Mouse (Mus musculus): Measurements from ENCODE around the gene Satb2. TPM values are rescaled to one million over a fixed set of nuclear protein-coding genes. Genes with fewer than 3 reads are reported as not detected.
A peak's percentile ranks its signal among the peaks of the same experiment; 100 is the strongest.

Gene Satb2
- polyA plus RNA-seq, 1 experiment from 2014 or later, result 0.96 TPM

DNA sequence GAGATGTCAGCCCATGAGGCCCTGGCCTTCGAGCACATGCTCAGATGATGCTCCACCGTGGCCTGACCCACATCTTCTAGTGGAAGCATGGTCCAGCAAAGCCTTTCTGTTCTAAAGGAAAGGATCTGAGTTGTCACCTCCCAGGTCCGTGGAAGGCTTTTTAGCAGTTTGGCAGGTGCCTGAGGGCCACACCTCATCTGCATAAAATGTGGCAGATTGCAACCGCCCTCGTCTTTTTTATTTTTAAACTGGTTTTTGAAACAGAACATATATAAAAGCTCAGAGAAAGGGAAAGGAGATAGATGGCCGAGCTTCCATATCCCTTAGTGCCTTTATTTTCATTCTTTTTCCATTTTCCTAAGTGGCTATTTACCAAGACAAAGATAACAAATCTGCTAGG lies 64.2 kb downstream of the Satb2 start:
- no peaks in the 10 kb centered on the region for H3K9me3 ChIP-seq (ENCODE audit: control insufficient read depth, low read length)
- 81% methylated on average over 6 of the region's 6 CpGs for WGBS
- no peak overlapping the region for H3K9ac ChIP-seq
- DNase-seq (ENCODE audit: low spot score), result no peak
- no peak for ATAC-seq (ENCODE audit: low FRiP score)
- H3K4me2 ChIP-seq (replicated peaks), result no peak overlapping the region
- no peaks in the 10 kb centered on the region for H3K27me3 ChIP-seq (ENCODE audit: control insufficient read depth, insufficient read depth, low read length)
- H3K4me1 ChIP-seq (replicated peaks; ENCODE audit: control insufficient read depth, insufficient read depth, low read length), result no peaks in the 10 kb centered on the region
- no peak overlapping the region for H3K27ac ChIP-seq
- H3K4me3 ChIP-seq (replicated peaks; ENCODE audit: low read length), result no peak overlapping the region
- no peaks in the 10 kb centered on the region for H3K36me3 ChIP-seq (replicated peaks; ENCODE audit: control insufficient read depth, insufficient read depth)

DNA sequence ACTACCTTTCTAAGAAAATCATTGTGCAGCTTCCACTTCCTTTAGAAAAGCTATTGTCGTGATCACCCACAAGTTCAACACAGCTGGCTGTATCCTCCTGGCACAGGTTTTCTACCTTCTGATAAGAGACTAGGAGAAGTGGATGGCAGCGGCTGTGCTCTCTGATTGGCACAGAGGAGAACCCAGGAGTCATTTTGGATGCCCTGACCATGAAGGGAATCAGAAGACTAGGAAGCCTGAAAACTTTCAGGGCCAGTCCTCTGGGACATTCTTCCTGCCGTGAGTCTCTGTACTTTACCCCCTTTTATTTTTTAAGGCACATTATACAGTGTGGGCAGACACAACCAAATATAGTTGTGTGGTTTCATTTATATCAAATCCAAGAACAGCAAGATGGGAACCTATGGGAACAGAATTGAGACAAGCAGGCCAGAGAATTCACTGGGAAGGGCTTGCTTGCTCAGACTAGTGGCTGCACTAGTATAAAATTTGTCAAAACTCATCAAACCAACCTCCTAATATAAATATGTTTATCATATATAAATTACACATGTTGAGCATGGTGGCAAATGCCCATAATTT lies 77.7 kb downstream of the Satb2 start:
- Histone ChIP-seq H3K4me2 (replicated peaks) (no peak overlapping the region), H3K9me3 (ENCODE audit: control insufficient read depth, low read length) (no peaks in the 10 kb centered on the region), H3K27ac (no peak overlapping the region), H3K4me1 (replicated peaks; ENCODE audit: control insufficient read depth, insufficient read depth, low read length) (no peaks in the 10 kb centered on the region), H3K9ac (no peak overlapping the region), H3K27me3 (ENCODE audit: control insufficient read depth, insufficient read depth, low read length) (no peaks in the 10 kb centered on the region), H3K36me3 (replicated peaks; ENCODE audit: control insufficient read depth, insufficient read depth) (no peaks in the 10 kb centered on the region), H3K4me3 (replicated peaks; ENCODE audit: low read length) (no peak overlapping the region)
- 86% methylated on average over 3 of the region's 3 CpGs for WGBS
- DNase-seq (ENCODE audit: low spot score) (no peak), ATAC-seq (ENCODE audit: low FRiP score) (no peak)

GRCm38 (mm10) chr1:56900187-56900586 lies 78.3 kb downstream of the Satb2 start:
- no peak for ATAC-seq (ENCODE audit: low FRiP score)
- H3K4me3 ChIP-seq (replicated peaks; ENCODE audit: low read length), result no peak overlapping the region
- no peak overlapping the region for H3K4me2 ChIP-seq (replicated peaks)
- DNase-seq (ENCODE audit: low spot score), result no peak
- no peaks in the 10 kb centered on the region for H3K27me3 ChIP-seq (ENCODE audit: control insufficient read depth, insufficient read depth, low read length)
- 85% methylated on average over 9 of the region's 9 CpGs for WGBS
- no peaks in the 10 kb centered on the region for H3K9me3 ChIP-seq (ENCODE audit: control insufficient read depth, low read length)
- H3K9ac ChIP-seq, result no peak overlapping the region
- H3K4me1 ChIP-seq (replicated peaks; ENCODE audit: control insufficient read depth, insufficient read depth, low read length), result no peaks in the 10 kb centered on the region
- no peak overlapping the region for H3K27ac ChIP-seq
- no peaks in the 10 kb centered on the region for H3K36me3 ChIP-seq (replicated peaks; ENCODE audit: control insufficient read depth, insufficient read depth)

- DNase-seq (ENCODE audit: low spot score), result no peak
- H3K27ac ChIP-seq, result no peak overlapping the region
- WGBS, result 55% methylated on average over 13 of the region's 13 CpGs
- peak overlapping the region; percentile 37 for H3K4me2 ChIP-seq (replicated peaks)
- ATAC-seq (ENCODE audit: low FRiP score), result peak; percentile 42; the same call in 1 of the 2 replicates
- H3K9ac ChIP-seq, result no peak overlapping the region
- H3K27me3 ChIP-seq (ENCODE audit: control insufficient read depth, insufficient read depth, low read length), result no peaks in the 10 kb centered on the region
- H3K4me3 ChIP-seq (replicated peaks; ENCODE audit: low read length), result no peak overlapping the region
- no peaks in the 10 kb centered on the region for H3K4me1 ChIP-seq (replicated peaks; ENCODE audit: control insufficient read depth, insufficient read depth, low read length)
- H3K36me3 ChIP-seq (replicated peaks; ENCODE audit: control insufficient read depth, insufficient read depth), result no peaks in the 10 kb centered on the region
- no peaks in the 10 kb centered on the region for H3K9me3 ChIP-seq (ENCODE audit: control insufficient read depth, low read length)
Observed at GRCm38 (mm10) chr1:56898606-56899396, 79.6 kb downstream of the Satb2 start.

DNA sequence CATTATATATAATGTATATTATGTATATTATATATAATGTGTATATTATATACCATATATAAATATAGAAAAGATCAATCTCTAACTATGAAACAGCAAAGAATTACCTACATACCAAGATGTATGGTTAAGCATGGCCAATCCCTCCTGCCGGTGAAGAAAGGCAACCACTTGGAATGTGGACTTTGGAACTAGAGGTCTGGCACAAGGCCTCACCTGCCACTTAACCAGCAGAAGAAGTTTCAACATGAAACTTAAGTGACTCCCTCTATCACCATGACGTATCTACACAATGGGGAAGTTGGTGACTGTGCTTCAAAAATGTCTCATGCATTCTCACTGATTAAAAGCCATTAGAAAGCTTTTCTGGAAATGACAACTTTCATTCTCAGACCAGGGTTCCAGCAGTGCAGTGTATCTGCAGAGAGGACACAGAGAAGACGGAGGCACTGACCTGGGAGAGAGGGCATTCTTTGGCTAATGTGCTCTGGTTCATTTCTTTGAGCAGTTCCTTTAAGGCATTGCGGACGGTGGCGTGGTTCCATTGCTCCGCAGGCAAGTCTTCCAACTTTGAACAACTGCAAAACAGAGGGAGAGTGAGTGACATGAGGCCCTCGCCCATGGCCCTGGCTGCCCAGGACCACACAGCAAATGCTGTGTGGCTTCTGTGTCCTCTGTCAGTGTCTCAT lies 80.8 kb downstream of the Satb2 start:
- WGBS, result 93% methylated on average over 8 of the region's 8 CpGs
- ATAC-seq (ENCODE audit: low FRiP score), result no peak
- H3K27ac ChIP-seq, result no peak overlapping the region

DNA sequence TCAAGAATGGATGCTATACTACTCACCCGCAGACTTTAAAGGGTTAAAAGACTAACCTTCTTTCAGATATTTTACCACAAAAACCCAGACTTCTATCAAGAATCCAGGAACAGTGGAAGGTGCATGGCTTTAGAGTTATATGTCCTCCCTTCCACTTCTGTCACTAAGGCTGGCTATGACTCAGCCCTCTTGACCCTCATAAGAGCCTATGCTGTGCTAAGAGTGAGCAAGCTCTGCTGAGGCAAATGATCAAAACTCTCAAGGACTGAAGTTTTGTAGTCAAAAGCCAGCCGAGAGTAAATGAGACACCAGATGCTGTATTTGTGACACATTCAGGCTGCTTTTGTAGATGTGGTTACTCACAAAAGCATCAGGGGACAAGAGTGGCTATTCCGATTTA lies 81.8 kb downstream of the Satb2 start:
- Histone ChIP-seq H3K4me2 (replicated peaks) (no peak overlapping the region), H3K36me3 (replicated peaks; ENCODE audit: control insufficient read depth, insufficient read depth) (no peaks in the 10 kb centered on the region), H3K4me1 (replicated peaks; ENCODE audit: control insufficient read depth, insufficient read depth, low read length) (no peaks in the 10 kb centered on the region), H3K27me3 (ENCODE audit: control insufficient read depth, insufficient read depth, low read length) (no peaks in the 10 kb centered on the region), H3K4me3 (replicated peaks; ENCODE audit: low read length) (no peak overlapping the region), H3K27ac (no peak overlapping the region), H3K9me3 (ENCODE audit: control insufficient read depth, low read length) (no peaks in the 10 kb centered on the region), H3K9ac (no peak overlapping the region)
- no peak for DNase-seq (ENCODE audit: low spot score)
- ATAC-seq (ENCODE audit: low FRiP score), result no peak
- 93% methylated on average over 3 of the region's 3 CpGs for WGBS

More for the DNA sequence above, 80.8 kb downstream of the Satb2 start:
- H3K4me3 ChIP-seq (replicated peaks; ENCODE audit: low read length), result no peak overlapping the region
- DNase-seq (ENCODE audit: low spot score), result no peak
- no peak overlapping the region for H3K4me2 ChIP-seq (replicated peaks)
- H3K36me3 ChIP-seq (replicated peaks; ENCODE audit: control insufficient read depth, insufficient read depth), result no peaks in the 10 kb centered on the region
- no peaks in the 10 kb centered on the region for H3K4me1 ChIP-seq (replicated peaks; ENCODE audit: control insufficient read depth, insufficient read depth, low read length)
- H3K27me3 ChIP-seq (ENCODE audit: control insufficient read depth, insufficient read depth, low read length), result no peaks in the 10 kb centered on the region
- no peaks in the 10 kb centered on the region for H3K9me3 ChIP-seq (ENCODE audit: control insufficient read depth, low read length)
- no peak overlapping the region for H3K9ac ChIP-seq

DNA sequence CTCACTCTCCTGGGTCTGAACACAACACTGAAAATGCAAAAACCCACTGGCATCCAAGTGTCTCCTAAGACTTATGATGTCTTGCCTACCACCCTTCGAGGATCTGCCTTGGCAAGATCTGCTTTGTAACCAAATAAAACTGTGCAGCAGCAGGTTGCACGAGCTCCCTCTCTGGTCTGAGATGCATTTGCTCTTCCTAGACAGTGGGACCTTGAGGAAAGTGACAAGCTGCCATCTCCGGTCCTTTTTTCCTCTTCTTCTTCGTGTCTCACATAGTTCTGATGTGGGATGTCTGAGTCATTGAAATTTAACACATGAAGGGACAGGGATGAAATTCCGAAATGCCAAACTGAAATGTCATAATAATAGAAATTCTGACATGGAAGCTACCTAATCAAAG lies 85.7 kb downstream of the Satb2 start:
- 90% methylated on average over 5 of the region's 5 CpGs for WGBS

DNA sequence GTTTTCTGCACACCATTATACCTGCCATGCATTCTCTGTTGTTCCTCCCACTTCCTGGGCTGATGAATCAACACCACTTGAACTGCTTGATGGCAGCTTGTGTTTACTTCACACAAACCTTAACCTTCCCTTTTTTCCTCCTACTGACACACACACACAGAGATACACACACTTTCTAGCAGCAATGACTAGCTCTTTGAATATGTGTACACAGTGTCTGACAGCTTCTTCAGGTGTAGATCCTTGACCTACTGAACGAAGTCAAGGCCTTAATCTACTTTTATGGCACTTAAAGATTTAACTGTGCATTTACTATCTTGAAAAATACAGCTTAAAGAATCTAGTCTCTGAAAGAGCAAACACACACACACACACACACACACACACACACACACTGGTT lies 89.5 kb downstream of the Satb2 start:
- Histone ChIP-seq H3K27me3 (ENCODE audit: control insufficient read depth, insufficient read depth, low read length) (no peaks in the 10 kb centered on the region), H3K36me3 (replicated peaks; ENCODE audit: control insufficient read depth, insufficient read depth) (no peaks in the 10 kb centered on the region), H3K9me3 (ENCODE audit: control insufficient read depth, low read length) (no peaks in the 10 kb centered on the region), H3K4me3 (replicated peaks; ENCODE audit: low read length) (no peak overlapping the region), H3K27ac (no peak overlapping the region), H3K9ac (no peak overlapping the region), H3K4me1 (replicated peaks; ENCODE audit: control insufficient read depth, insufficient read depth, low read length) (no peaks in the 10 kb centered on the region), H3K4me2 (replicated peaks) (no peak overlapping the region)
- 90% methylated on average over 1 of the region's 1 CpGs for WGBS
- no peak for ATAC-seq (ENCODE audit: low FRiP score)
- no peak for DNase-seq (ENCODE audit: low spot score)

More for the DNA sequence above, 85.7 kb downstream of the Satb2 start:
- no peak overlapping the region for H3K27ac ChIP-seq
- DNase-seq (ENCODE audit: low spot score) (no peak), ATAC-seq (ENCODE audit: low FRiP score) (no peak)
- H3K4me1 ChIP-seq (replicated peaks; ENCODE audit: control insufficient read depth, insufficient read depth, low read length), result no peaks in the 10 kb centered on the region
- no peaks in the 10 kb centered on the region for H3K27me3 ChIP-seq (ENCODE audit: control insufficient read depth, insufficient read depth, low read length)
- no peak overlapping the region for H3K4me3 ChIP-seq (replicated peaks; ENCODE audit: low read length)
- no peak overlapping the region for H3K9ac ChIP-seq
- H3K4me2 ChIP-seq (replicated peaks), result no peak overlapping the region
- H3K36me3 ChIP-seq (replicated peaks; ENCODE audit: control insufficient read depth, insufficient read depth), result no peaks in the 10 kb centered on the region
- no peaks in the 10 kb centered on the region for H3K9me3 ChIP-seq (ENCODE audit: control insufficient read depth, low read length)

GRCm38 (mm10) chr1:56887524-56887923 lies 90.9 kb downstream of the Satb2 start:
- H3K4me1 ChIP-seq (replicated peaks; ENCODE audit: control insufficient read depth, insufficient read depth, low read length), result no peaks in the 10 kb centered on the region
- H3K36me3 ChIP-seq (replicated peaks; ENCODE audit: control insufficient read depth, insufficient read depth), result no peaks in the 10 kb centered on the region
- DNase-seq (ENCODE audit: low spot score) (no peak), ATAC-seq (ENCODE audit: low FRiP score) (no peak)
- H3K9me3 ChIP-seq (ENCODE audit: control insufficient read depth, low read length), result no peaks in the 10 kb centered on the region
- H3K27ac ChIP-seq, result no peak overlapping the region
- no peaks in the 10 kb centered on the region for H3K27me3 ChIP-seq (ENCODE audit: control insufficient read depth, insufficient read depth, low read length)
- no peak overlapping the region for H3K9ac ChIP-seq
- no peak overlapping the region for H3K4me2 ChIP-seq (replicated peaks)
- no peak overlapping the region for H3K4me3 ChIP-seq (replicated peaks; ENCODE audit: low read length)

Measured in hindbrain, embryonic 14.5 days (tissue).